Mouse (Mus musculus) testis, adult 2 months (tissue): ENCODE results near the gene Fpgt.

Experiments
- CTCF ChIP-seq: fragments of 200-500 bp; IDR thresholded peaks from 2 replicates; pipeline ENCODE4 v1.5.1; 2012; ENCODE audit warnings: low read depth, mild to moderate bottlenecking, inconsistent platforms, low read length, moderate library complexity; ENCODE audit not compliant: control insufficient read depth, insufficient read depth, insufficient replicate concordance
- POLR2A ChIP-seq: fragments of 200-500 bp; IDR thresholded peaks from 2 replicates; pipeline ENCODE4 v1.6.1; 2012; ENCODE audit warnings: low read depth, mild to moderate bottlenecking, inconsistent platforms, low read length, moderate library complexity; ENCODE audit not compliant: control insufficient read depth

DNA sequence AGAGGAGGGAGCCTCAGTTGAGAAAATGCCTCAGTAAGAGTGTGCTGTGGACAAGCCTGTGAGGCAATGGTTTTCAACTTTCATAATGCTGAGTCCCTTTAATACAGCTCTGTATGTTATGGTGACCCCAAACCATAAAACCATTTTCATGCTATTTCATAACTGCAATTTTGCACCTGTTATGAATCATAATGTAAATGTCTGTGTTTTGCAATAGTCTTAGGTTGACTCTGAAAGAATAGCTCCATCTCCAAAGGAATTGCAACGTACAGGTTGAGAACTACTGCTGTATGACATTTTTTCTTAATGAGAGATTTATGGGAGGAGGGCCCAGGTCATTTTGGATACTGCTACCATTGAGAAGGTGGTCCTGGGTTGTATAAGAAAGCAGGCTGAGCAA lies 40.0 kb downstream of the Fpgt start:
- TF ChIP-seq CTCF (no peak), POLR2A (no peak)
